Mouse (Mus musculus) testis, adult 10 weeks (tissue): ENCODE measurements around the gene Plekhj1. TPM values are rescaled to one million over a fixed set of nuclear protein-coding genes. Genes with fewer than 3 reads are reported as not detected.

Experiments
- polyA plus RNA-seq: library from polyadenylated mRNA; stranded (reverse); fragments of 350-450 nt; fragmentation: Illumina TruSeq; extraction: RNeasy Lipid Tissue Mini Kit (QIAGEN cat#74804); gene quantifications from one replicate; pipeline ENCODE4 v1.2.3, GENCODE M21; 2014; ENCODE audit warnings: low read depth, low replicate concordance

Plekhj1 gene
- polyA plus RNA-seq: 3.8 TPM

DNA sequence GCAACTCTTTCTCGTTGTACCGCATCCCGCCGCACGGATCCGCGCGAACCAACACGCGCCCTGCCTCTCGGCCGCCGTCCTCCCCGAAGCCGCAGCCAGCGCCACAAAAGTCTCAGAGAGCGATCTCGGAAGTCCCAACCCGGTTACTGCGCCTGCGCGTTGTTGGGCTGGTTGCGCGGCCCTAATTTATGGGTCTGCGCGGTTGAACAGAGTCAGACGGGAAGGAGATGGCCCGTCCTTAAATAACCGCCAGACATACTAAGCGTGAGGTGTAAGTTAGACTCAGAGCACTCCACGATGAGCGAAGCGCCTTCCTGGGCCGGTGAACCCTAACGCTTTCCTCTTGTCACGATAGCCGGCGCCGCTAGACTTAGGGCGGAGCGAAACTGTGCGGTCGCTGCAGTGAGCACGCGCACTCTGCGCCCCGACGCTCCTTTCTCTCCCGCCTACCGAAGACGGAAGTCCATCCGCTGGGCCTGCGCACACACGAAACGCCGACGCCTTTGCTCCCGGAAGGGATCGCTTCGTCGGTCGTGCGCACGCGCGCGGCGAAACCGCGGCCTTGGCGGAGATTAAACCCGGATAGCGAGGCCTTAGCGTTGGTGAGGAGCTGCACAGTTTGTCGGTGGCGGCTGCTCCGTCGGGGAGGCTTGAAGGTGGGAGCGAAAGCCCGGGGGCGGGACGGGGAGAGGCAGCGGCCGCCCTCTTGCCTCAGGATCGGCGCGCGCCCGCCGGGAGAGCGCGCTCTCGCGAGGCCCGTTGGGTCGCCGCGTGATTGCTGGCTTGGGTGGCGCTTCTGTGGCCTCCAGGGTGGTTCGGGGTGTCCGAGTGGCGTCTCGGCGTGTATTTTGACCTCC is at the start of gene Plekhj1, which contains the start of gene Sf3a2:
TSS of gene Plekhj1 (minus strand) at position 477 of the 857 bp plus-strand sequence.
TSS of gene Sf3a2 (plus strand) at position 49 of the 857 bp plus-strand sequence.

DNA sequence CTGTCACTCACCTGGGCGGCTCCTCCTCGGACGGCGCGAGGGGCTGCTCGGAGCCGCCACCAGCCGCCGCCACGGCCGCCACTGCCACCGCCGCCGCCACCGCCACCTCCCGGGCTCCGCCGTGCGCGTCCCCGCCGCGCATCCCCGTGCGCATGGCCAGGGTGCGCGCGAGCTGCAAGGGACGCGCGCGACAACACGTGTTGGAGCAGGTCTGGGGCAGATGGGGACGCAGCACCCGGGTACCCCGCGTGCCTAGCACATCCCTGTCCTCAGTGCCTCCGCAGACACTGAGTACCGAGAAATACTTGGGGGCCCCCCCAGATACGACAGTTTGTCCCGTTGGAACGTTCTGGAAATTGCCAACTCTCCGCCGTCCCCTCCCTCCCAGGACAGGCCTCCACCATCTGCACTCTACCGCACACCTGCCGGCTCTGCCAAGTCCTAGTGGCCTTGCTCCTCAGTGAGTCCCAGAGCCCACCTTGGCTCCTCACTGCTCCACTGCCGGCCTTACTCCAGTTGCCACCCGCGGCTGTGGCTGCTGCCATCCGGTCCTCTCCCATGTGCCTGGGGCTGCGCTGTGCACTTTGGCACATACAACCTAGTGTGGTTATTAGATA is 45.6 kb upstream of the Plekhj1 start, which contains the start of gene Lingo3:
TSS of gene Lingo3 (minus strand) at position 109 of the 617 bp plus-strand sequence.

DNA sequence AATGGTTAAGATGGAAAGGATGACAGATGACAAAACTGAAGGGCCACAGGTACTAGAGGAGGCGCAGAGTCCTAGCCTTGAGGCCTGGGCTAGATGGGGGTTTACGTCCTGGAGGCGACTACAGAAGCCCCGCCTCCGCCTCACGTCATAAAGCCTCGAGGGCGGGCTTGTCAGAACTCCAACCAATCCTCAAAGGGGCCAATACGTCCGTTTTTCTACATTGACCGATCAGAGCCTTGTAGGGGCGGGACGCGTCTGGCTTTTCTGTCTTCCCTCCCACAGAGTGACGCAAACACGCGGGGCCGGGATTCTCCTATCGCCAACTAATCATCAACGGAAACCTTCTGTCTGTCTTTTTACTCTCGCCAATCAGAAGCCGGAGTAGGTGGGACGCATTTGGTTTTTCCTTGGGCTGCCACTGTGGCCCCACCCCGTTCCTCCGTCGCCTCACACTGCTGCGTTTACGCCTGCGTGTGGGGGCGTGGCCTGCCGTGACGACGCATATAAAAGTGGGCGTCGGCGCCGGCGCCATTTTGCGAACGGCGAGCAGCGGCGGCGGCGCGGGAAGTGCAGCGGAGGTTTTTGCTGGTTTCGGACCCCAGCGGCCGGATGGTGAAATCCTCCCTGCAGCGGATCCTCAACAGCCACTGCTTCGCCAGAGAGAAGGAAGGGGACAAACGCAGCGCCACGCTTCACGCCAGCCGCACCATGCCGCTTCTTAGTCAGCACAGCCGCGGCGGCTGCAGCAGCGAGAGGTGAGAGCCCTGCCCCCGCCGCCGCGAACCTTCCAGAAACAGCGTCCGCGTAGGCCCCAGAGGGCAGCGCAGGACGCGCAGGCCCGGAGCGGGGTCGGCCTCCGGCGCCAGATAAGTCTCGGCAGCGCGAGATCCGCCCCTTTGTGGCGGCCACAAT is 28.0 kb upstream of the Plekhj1 start, which contains the start of gene Oaz1:
TSS of gene Oaz1 (plus strand) at position 506 of the 912 bp plus-strand sequence.

DNA sequence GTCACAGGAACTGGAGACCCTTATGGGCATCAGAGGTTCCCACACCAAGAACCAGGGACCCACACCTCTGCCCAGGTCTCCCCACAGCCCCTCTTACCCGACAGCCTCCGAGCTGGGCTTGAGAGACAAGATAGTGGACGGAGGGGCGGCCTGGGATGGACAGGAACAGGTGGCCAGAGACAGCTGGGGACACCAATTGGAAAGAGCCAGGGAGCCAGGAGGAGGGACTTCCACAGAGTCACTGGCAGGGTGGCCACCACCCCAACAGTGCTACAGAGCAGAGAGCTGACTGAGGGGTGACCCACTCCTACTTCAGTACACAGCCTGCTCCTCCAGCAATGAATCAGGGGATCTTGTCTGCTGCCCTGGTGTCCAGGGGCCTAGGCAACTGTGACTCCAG is 14.9 kb upstream of the Plekhj1 start, which contains the start of gene Jsrp1:
TSS of gene Jsrp1 (minus strand) at position 133 of the 400 bp plus-strand sequence.

DNA sequence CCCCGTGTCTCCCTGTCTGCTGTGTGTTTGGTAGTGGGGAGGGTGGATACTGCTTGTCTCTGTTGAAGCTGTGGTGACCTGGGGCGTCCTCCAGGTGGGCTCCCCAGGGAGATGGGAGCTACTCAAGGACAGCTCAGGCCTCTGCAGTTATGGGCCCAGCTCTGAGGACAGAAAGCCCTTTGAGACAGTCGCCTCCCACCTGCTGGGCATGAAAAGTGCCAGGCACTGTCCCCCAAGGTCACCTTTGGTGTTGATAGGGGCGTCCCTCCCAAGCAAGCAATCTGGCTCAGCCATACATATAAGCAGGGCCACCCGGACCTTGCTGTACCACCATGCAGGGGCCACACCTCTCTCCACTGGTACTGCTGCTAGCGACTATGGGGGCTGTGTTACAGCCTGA is 6.5 kb upstream of the Plekhj1 start, which contains the start of gene Amh:
TSS of gene Amh (plus strand) at position 328 of the 400 bp plus-strand sequence.

DNA sequence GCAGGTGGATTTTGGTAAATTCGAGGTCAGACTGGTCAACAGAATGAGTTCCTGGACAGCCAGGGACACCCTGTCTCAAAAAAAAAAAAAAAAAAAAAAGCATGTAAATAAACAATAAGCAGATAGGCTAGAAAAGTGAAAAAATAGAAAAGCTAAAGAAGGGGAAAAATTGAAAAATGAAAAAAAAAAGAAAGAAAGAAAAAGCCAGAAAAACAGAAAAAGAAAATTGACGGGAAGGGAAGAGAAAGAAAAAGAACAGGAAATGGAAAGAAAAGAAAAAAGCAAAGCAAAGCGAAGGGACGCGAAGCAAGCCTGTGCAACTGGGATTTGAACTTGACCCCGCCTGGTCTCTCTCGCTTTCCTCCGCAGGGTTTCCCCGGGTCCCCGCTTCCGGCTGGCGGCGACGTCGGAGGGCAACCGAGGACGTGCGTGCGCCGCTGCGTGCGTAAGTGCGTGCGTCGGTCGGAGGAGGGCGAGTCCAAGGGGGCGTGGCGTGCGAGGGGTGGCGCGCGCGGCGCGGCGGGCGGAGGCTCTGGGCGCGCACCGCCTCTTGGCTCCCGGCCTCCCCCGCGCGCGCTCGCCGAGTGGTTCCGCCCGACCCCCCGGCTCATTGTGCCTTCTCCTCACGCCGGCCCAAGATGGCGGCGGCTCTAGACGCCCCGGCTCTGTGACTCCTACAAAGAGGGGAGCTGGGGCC is 43.7 kb downstream of the Plekhj1 start, which contains the start of gene Dot1l:
TSS of gene Dot1l (plus strand) at position 613 of the 697 bp plus-strand sequence.

Other genes starting within 250 kb of the Plekhj1 start
- gene Rexo1, start 237.1 kb downstream of the Plekhj1 start, polyA plus RNA-seq: 1.9 TPM
- gene Klf16, start 221.3 kb downstream of the Plekhj1 start, polyA plus RNA-seq: 1.7 TPM
- not detected for gene Abhd17a, start 208.3 kb downstream of the Plekhj1 start, polyA plus RNA-seq
- gene Scamp4, start 195.8 kb downstream of the Plekhj1 start, polyA plus RNA-seq: 0.88 TPM
- gene Adat3, start 195.7 kb downstream of the Plekhj1 start, polyA plus RNA-seq: not detected
- not detected for gene Gm49322, start 192.6 kb downstream of the Plekhj1 start, polyA plus RNA-seq
- 6.7 TPM for gene Csnk1g2, start 175.8 kb downstream of the Plekhj1 start, polyA plus RNA-seq
- 0.13 TPM for gene Btbd2, start 141.6 kb downstream of the Plekhj1 start, polyA plus RNA-seq
- 1.7 TPM for gene Mknk2, start 120.5 kb downstream of the Plekhj1 start, polyA plus RNA-seq
- gene Mob3a, start 96.6 kb downstream of the Plekhj1 start, polyA plus RNA-seq: 2.6 TPM
- 20.6 TPM for gene Izumo4, start 96.4 kb downstream of the Plekhj1 start, polyA plus RNA-seq
- gene Ap3d1, start 56.4 kb downstream of the Plekhj1 start, polyA plus RNA-seq: 18.3 TPM
- 7.6 TPM for gene Dot1l, start 43.4 kb downstream of the Plekhj1 start, polyA plus RNA-seq
- gene Sf3a2, start 428 bp downstream of the Plekhj1 start, polyA plus RNA-seq: 5.3 TPM
- gene Amh, start 6.6 kb upstream of the Plekhj1 start, polyA plus RNA-seq: not detected
- not detected for gene Jsrp1, start 14.9 kb upstream of the Plekhj1 start, polyA plus RNA-seq
- gene Oaz1, start 28.0 kb upstream of the Plekhj1 start, polyA plus RNA-seq: 30.7 TPM
- gene Lingo3, start 45.4 kb upstream of the Plekhj1 start, polyA plus RNA-seq: 0.06 TPM
- gene Lsm7, start 56.6 kb upstream of the Plekhj1 start, polyA plus RNA-seq: 2.3 TPM
- gene Sppl2b, start 56.6 kb upstream of the Plekhj1 start, polyA plus RNA-seq: 1.7 TPM
- gene Tmprss9, start 73.2 kb upstream of the Plekhj1 start, polyA plus RNA-seq: not detected
- gene Timm13, start 102.3 kb upstream of the Plekhj1 start, polyA plus RNA-seq: not detected
- gene Lmnb2, start 119.6 kb upstream of the Plekhj1 start, polyA plus RNA-seq: 1.6 TPM
- gene Gadd45b, start 131.4 kb upstream of the Plekhj1 start, polyA plus RNA-seq: 3.8 TPM
- 0.27 TPM for gene Gng7, start 216.3 kb upstream of the Plekhj1 start, polyA plus RNA-seq
- gene Diras1, start 227.0 kb upstream of the Plekhj1 start, polyA plus RNA-seq: 0.17 TPM
- 0.71 TPM for gene Slc39a3, start 238.8 kb upstream of the Plekhj1 start, polyA plus RNA-seq